Mouse (Mus musculus): ENCODE data around the gene Igf2r.

DNA sequence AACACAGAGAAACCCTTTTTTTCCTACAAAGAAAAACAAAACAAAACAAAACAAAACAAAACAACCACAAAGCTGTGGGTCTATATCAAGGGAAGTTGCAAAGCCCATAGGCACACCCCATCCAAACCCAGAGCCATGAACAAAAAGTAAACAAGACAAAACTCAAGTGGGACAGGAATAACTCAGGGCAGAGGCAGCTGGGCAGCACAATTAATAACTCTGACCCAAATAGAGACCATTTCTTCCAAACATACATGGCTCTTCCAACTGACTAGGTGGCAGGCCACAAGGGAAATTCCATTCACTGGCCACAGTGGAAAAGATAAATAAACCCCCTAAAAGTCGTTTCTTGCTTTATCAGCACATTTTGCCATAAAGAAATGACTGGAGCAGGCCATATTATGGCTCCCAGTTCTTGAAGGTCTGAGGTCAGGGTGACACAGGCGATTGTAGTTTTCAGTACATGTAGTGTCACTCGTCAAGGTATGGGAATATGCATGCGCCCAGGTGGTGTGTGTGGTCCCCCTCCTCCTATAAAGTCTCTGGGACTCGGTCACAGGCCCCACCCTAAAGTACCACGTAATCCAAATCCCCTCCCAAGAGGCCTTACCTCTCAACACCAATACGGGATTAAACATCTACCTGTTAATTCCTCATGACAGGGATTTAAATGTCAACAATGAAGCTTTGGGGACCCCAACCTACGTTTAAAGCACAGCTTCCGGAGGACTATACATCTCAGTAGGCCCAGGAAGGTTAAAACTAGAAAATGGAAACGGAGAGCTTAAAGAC lies 8.9 kb downstream of the Igf2r start:
- TF ChIP-seq CTCF (IDR thresholded peaks at IDR 0.05; ENCODE audit: insufficient read depth, low read length) (no peak), POLR2A (IDR thresholded peaks at IDR 0.05; ENCODE audit: borderline replicate concordance, extremely low read depth, low read depth, low read length) (no peak)
